Mouse (Mus musculus): ENCODE results near the gene Kif17. TPM values are rescaled to one million over a fixed set of nuclear protein-coding genes. Genes with fewer than 3 reads are reported as not detected.
A peak's percentile ranks its signal among the peaks of the same experiment; 100 is the strongest.

The Kif17 gene
- polyA plus RNA-seq, 1 experiment from 2014 or later = 1.4 TPM

DNA sequence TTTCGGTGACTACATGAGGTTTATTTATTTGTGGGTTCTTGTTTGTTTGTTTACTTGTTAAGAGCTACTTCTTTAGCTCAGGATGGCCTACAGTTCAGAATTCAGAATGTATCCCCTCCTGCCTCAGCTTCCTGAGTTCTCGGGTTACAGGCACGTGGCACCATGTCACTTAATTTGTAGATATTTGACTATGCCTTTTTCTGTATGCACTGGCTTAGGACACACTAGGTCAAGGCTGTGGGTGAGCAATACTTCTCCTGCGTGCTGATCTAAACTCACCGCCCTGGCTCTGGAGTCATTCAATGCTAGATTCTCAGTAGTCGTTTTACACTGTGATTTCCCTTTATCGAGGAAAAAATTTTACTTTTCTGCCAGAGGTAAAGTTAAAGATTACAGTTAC is 29.5 kb upstream of the Kif17 start:
- Histone ChIP-seq H3K9ac (replicated peaks) (no peak overlapping the region), H3K4me3 (replicated peaks) (no peak overlapping the region), H3K27ac (no peak overlapping the region), H3K36me3 (peaks cover 35% of the 10 kb centered on the region), H3K9me3 (no peaks in the 10 kb centered on the region), H3K27me3 (no peaks in the 10 kb centered on the region), H3K4me1 (replicated peaks) (peaks cover 36% of the 10 kb centered on the region), H3K4me2 (replicated peaks) (no peak overlapping the region)
- ATAC-seq = no peak
- WGBS = 94% methylated on average over 7 of the region's 7 CpGs

DNA sequence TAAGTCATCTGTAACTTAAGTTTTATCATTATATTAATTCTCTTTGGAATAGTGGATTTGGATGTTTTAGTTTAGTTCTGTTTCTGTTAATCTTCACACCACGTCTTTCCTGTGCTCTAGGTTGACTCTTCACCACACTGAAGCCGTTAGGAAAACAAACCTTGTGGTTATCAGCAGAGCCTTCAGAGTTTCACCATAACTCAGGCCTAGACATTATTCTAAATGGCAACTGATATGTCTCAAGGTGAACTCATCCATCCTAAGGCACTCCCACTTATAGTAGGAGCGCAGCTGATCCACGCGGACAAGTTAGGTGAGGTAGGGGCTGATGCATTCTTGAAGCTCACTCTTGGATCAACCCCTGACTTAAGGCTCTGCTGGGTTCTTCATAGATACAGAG is 28.8 kb upstream of the Kif17 start:
- ATAC-seq = no peak
- WGBS = 96% methylated on average over 5 of the region's 5 CpGs
- Histone ChIP-seq H3K27ac (no peak overlapping the region), H3K27me3 (no peaks in the 10 kb centered on the region), H3K4me2 (replicated peaks) (no peak overlapping the region), H3K4me3 (replicated peaks) (no peak overlapping the region), H3K9me3 (no peaks in the 10 kb centered on the region), H3K9ac (replicated peaks) (no peak overlapping the region), H3K4me1 (replicated peaks) (peaks cover 34% of the 10 kb centered on the region), H3K36me3 (peaks cover 41% of the 10 kb centered on the region)

DNA sequence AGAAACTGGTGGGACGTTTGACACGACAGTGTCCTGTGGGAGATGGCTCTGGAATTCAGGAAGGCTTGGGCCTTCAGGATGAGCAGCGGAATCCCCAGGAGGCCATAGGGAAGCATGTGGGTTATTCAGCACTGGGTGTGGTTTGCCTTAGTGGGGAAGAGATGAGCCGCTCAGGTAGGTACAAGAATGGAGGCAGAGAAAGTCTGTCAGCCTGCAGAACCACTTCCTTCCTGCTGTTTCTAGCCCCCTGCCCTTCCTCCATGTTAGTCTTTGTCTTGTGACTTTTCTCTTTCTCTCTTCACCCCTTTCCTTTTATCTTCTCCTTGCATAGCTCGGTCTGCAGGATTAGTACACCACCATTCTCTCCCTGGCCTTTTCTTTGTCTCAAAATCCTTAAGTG is 27.8 kb upstream of the Kif17 start:
- WGBS = 84% methylated on average over 5 of the region's 5 CpGs
- Histone ChIP-seq H3K36me3 (peaks cover 50% of the 10 kb centered on the region), H3K9ac (replicated peaks) (no peak overlapping the region), H3K4me2 (replicated peaks) (no peak overlapping the region), H3K9me3 (no peaks in the 10 kb centered on the region), H3K27me3 (no peaks in the 10 kb centered on the region), H3K4me3 (replicated peaks) (no peak overlapping the region), H3K4me1 (replicated peaks) (peaks cover 34% of the 10 kb centered on the region), H3K27ac (no peak overlapping the region)
- ATAC-seq = no peak

DNA sequence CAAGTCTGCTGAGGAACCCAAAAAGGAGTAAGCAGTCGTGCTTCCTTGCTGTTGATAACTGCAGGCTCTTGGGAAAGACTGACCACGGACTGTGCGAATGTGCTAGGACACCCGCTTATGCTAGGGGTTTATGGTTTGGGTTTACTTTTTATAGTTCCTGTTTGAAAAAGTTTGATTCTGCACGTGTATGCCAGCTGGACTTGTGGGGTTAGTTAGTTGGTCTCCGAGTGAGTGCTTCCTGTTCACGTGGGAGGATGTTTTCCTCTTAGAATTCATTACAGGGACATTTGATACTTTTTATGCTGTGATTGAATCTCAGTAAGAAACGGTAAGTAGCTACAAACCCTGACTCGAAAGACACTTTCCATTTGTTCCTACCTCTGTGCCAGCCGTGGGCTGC is 26.6 kb upstream of the Kif17 start:
- H3K36me3 ChIP-seq = peaks cover 63% of the 10 kb centered on the region
- H3K4me1 ChIP-seq (replicated peaks) = peaks cover 23% of the 10 kb centered on the region
- H3K27me3 ChIP-seq = no peaks in the 10 kb centered on the region
- no peak overlapping the region for H3K4me2 ChIP-seq (replicated peaks)
- no peak overlapping the region for H3K4me3 ChIP-seq (replicated peaks)
- WGBS = 93% methylated on average over 10 of the region's 10 CpGs
- H3K9ac ChIP-seq (replicated peaks) = no peak overlapping the region
- H3K27ac ChIP-seq = no peak overlapping the region
- ATAC-seq = no peak
- no peaks in the 10 kb centered on the region for H3K9me3 ChIP-seq

DNA sequence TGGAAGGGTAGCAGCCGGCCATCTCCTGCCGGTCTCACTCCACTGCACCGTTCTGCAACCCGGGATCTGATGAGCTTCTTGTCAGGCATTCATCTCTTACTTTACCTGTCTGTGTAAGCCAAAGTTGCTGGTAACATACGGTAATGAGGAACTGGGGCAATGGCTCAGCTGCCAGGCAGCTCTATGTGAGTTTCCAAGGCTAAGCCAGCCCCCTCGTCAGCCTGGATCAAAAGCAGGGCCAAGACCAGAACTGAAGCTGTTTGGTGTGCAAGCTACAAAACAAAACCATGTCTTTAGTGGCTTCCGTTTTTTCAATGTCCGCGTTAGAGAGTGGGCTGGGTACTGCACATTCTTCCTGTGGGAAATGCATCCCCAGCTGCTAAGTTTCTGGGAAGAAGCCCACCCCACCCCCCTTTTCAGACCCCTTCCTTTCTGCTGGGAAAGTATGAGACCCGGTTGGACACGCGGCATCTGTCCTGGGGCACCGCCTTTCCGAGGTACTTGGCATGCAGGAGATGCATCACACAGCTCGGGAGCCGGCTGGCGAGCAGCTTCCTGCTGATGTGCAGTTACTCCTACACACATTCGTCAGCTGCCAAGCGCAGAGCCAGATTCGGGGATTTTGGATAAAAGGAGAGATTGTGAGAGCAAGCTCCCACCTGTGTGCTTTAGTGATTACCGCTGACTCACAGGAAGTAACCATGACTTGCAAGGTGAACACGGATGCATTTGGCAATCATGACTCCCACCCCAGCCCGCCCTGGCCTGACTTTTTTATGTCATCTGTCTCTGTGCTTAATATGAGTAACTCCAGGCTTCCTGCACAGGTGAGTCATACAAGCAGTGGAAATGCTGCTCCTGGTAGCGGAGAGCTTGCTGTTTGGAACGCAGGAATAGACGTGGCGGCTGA is 3.2 kb upstream of the Kif17 start:
- peaks cover 27% of the 10 kb centered on the region for H3K4me1 ChIP-seq (replicated peaks)
- no peaks in the 10 kb centered on the region for H3K9me3 ChIP-seq
- H3K9ac ChIP-seq (replicated peaks) = no peak overlapping the region
- ATAC-seq = no peak
- no peak overlapping the region for H3K27ac ChIP-seq
- peaks cover 56% of the 10 kb centered on the region for H3K36me3 ChIP-seq
- H3K4me2 ChIP-seq (replicated peaks) = no peak overlapping the region
- 70% methylated on average over 27 of the region's 27 CpGs for WGBS
- no peak overlapping the region for H3K4me3 ChIP-seq (replicated peaks)
- peaks cover 21% of the 10 kb centered on the region for H3K27me3 ChIP-seq

DNA sequence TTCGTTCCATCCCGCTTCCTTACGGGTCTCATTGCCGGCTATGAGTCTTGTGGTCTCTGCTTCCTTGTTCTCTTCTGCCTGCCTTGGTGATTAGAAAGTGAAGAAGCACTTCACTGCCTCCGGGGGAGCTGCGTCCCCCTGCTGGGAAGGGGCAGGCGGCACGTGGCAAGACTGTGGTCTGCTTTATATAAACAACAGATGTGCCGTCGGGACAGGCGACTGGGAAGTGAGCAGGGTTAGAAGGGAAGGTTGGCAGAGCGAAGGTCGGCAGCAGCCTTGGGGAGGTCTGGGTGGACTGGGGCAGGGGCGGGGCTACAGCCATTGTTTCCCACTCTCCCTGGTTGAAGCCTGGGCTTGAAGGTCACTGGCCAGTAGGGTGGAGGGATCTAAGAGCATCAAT is 1.6 kb downstream of the Kif17 start:
- Histone ChIP-seq H3K4me3 (replicated peaks) (peak overlapping the region; percentile 59), H3K9ac (replicated peaks) (peak overlapping the region; percentile 39), H3K4me2 (replicated peaks) (peak overlapping the region; percentile 83), H3K4me1 (replicated peaks) (peaks cover 36% of the 10 kb centered on the region), H3K27ac (0 out of 2 replicates have a peak overlapping the region, but pooled peaks have one; percentile 53), H3K27me3 (peaks cover 59% of the 10 kb centered on the region), H3K9me3 (no peaks in the 10 kb centered on the region), H3K36me3 (peaks cover 11% of the 10 kb centered on the region)
- 0 out of 2 replicates have a peak, but pooled peaks have one; percentile 7 for ATAC-seq
- WGBS = under 1% methylated on average over 14 of the region's 14 CpGs

DNA sequence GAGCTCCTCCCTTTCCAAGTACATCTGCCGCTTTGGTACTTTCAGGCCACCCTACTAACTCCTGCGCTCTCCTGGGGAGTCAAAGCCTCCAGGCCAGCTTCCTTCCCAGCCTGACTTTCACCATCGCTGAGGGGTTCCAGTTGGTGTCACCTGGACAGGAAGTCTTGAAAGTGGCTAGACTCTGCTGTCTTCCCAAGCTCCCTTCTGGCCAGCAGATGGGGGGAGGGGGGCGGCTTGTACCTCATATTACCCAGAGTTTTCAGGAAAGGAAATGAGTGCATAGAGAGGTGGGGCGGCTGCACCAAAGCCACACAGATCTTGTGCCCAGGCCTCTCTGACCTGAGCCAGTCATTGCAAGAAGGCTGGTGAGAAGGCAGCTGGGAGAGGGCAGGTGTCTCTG is 2.0 kb downstream of the Kif17 start:
- 9% methylated on average over 5 of the region's 5 CpGs for WGBS
- H3K4me1 ChIP-seq (replicated peaks) = peaks cover 36% of the 10 kb centered on the region
- no peak for ATAC-seq
- 0 out of 2 replicates have a peak overlapping the region, but pooled peaks have one; percentile 53 for H3K27ac ChIP-seq
- peaks cover 7% of the 10 kb centered on the region; the same call in 1 of the 2 replicates for H3K36me3 ChIP-seq
- H3K4me2 ChIP-seq (replicated peaks) = peak overlapping the region; percentile 83
- H3K4me3 ChIP-seq (replicated peaks) = peak overlapping the region; percentile 59
- H3K9me3 ChIP-seq = no peaks in the 10 kb centered on the region
- peaks cover 59% of the 10 kb centered on the region for H3K27me3 ChIP-seq
- H3K9ac ChIP-seq (replicated peaks) = peak overlapping the region; percentile 39

DNA sequence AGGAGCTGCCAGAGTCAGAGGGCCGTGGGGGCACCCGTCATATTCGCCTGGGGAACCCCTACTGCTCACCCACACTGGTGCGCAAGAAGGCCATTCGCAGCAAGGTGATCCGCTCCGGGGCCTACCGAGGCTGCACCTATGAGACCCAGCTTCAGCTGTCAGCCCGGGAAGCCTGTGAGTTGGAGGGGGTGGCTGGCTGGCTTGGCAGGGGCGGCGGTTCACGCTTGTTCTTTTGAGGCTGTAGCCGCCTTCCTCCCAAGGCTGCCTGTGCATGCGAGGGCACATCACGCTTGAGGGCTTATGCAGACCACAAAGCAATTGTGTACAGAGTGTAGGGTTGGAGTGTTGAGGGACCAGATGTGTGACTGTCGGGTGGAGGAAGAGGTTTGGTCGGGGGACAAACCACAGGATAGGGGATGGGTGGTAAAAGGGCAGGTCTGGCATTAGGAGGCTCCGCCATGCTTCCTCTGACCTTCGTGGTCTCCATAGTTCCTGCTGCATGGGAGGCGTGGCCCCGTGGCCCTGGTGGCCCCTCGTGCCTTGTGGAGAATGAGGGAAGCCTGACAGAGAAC is 7.0 kb downstream of the Kif17 start:
- 82% methylated on average over 22 of the region's 22 CpGs for WGBS
- no peak overlapping the region for H3K4me3 ChIP-seq (replicated peaks)
- no peak overlapping the region for H3K4me2 ChIP-seq (replicated peaks)
- H3K9ac ChIP-seq (replicated peaks) = no peak overlapping the region
- peaks cover 6% of the 10 kb centered on the region; the same call in 1 of the 2 replicates for H3K36me3 ChIP-seq
- no peaks in the 10 kb centered on the region for H3K9me3 ChIP-seq
- H3K27ac ChIP-seq = no peak overlapping the region
- no peak for ATAC-seq
- H3K4me1 ChIP-seq (replicated peaks) = peaks cover 15% of the 10 kb centered on the region
- H3K27me3 ChIP-seq = peaks cover 44% of the 10 kb centered on the region

DNA sequence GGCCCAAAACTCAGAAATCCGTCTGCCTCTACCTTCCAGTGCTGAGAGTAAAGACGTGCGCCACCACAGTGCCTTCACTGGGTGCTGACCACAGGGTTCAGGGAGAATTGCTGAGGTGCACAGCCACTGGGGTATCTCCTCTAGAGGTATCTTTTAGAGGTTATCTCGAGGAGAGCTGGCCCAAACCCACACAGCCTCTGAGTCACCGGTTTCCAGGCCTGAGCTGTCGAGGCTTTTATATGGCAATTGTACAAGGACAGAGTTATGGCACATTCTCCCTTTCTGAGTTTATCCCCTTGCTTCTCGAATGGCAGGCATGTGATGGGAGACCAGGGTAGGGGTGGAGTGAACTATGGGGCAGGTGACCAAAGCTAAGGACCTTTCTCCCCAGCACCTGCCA is 8.4 kb downstream of the Kif17 start:
- WGBS = 79% methylated on average over 7 of the region's 7 CpGs

DNA sequence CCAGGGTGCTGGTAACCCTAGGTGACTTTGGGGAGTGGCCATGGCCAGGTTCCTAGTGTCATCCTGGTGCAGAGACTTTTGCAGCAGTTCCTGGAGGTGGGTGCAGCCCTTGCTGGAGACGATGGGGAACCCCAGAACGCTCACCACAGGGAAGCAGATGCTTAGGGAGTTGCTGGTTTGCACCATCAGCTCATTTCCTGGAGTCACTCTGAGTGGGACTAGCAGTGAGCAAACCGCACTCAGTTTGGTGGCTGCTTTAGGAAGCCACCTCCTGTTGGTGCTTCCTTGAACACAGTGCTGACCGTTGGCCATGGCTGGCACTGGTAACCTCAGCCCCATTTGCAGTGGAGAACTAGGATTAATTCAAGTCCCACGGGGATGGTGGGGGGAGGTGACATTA is 9.2 kb downstream of the Kif17 start:
- ATAC-seq = no peak
- 89% methylated on average over 5 of the region's 5 CpGs for WGBS
- Histone ChIP-seq H3K27ac (no peak overlapping the region), H3K4me3 (replicated peaks) (no peak overlapping the region), H3K36me3 (peaks cover 6% of the 10 kb centered on the region; the same call in 1 of the 2 replicates), H3K4me1 (replicated peaks) (peaks cover 14% of the 10 kb centered on the region), H3K27me3 (peaks cover 41% of the 10 kb centered on the region), H3K9me3 (no peaks in the 10 kb centered on the region), H3K9ac (replicated peaks) (no peak overlapping the region), H3K4me2 (replicated peaks) (no peak overlapping the region)

More for the DNA sequence above, 8.4 kb downstream of the Kif17 start:
- Histone ChIP-seq H3K4me3 (replicated peaks) (no peak overlapping the region), H3K9me3 (no peaks in the 10 kb centered on the region), H3K4me2 (replicated peaks) (no peak overlapping the region), H3K36me3 (peaks cover 6% of the 10 kb centered on the region; the same call in 1 of the 2 replicates), H3K4me1 (replicated peaks) (peaks cover 14% of the 10 kb centered on the region), H3K27ac (no peak overlapping the region), H3K27me3 (peaks cover 41% of the 10 kb centered on the region), H3K9ac (replicated peaks) (no peak overlapping the region)
- no peak for ATAC-seq

DNA sequence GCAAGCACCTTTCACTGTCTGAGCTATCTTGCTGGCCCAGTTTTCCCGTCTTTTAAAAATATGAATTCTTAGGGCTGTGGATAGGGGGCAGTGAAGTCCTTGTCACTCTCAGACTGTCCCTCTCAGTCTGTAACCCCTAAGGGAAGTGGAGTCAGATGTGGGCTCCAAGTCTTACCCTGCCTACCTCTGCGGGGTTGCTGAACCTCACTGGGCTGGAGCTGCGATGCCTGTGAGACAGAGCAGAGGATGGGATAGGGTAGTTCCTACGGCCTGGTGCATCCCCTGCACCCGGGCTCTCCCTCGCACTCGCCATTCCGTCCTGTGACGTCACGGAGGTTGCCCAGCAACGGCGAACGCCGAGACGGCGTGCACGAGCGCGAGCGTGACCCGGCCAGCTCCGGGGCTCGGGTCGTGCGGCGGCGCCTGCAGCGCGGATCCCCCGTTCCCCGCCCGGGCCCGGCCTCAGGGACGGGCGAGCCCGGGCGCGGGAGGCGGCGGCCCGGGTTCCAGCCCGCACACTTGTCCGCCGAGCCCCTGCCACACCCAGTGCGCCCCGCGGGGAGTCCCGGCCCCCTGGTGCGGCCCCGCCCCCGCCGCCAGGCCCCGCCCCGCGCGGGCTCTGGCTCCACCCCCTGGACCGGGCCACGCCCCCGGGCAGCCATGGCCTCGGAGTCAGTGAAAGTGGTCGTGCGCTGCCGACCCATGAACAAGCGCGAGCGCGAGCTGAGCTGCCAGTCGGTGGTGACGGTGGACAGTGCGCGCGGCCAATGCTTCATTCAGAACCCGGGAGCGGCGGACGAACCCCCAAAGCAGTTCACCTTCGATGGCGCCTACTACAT is 11.8 kb downstream of the Kif17 start:
- WGBS = under 1% methylated on average over 58 of the region's 78 CpGs
- no peaks in the 10 kb centered on the region for H3K9me3 ChIP-seq
- peaks cover 32% of the 10 kb centered on the region for H3K27me3 ChIP-seq
- H3K36me3 ChIP-seq = peaks cover 6% of the 10 kb centered on the region; the same call in 1 of the 2 replicates
- H3K4me3 ChIP-seq (replicated peaks) = peak overlapping the region; percentile 67
- H3K4me2 ChIP-seq (replicated peaks) = peak overlapping the region; percentile 89
- H3K27ac ChIP-seq = peak overlapping the region; percentile 56; the same call in 1 of the 2 replicates
- ATAC-seq = peak; percentile 93
- peak overlapping the region; percentile 58 for H3K9ac ChIP-seq (replicated peaks)
- peaks cover 14% of the 10 kb centered on the region for H3K4me1 ChIP-seq (replicated peaks)

All from midbrain, embryonic 13.5 days (tissue).